Mouse (Mus musculus) spleen, adult 12 weeks (tissue): ENCODE measurements around the gene C530008M17Rik.
"Not testable (repeated sequence)": the region's sequence is repeated elsewhere in the genome, so short reads cannot be mapped to it uniquely, and the experiment has no call there.

Experiments
- DNase-seq: peaks from one replicate; pipeline ENCODE4 v3.0.0; 2022; ENCODE audit warnings: low spot score

The C530008M17Rik gene

DNA sequence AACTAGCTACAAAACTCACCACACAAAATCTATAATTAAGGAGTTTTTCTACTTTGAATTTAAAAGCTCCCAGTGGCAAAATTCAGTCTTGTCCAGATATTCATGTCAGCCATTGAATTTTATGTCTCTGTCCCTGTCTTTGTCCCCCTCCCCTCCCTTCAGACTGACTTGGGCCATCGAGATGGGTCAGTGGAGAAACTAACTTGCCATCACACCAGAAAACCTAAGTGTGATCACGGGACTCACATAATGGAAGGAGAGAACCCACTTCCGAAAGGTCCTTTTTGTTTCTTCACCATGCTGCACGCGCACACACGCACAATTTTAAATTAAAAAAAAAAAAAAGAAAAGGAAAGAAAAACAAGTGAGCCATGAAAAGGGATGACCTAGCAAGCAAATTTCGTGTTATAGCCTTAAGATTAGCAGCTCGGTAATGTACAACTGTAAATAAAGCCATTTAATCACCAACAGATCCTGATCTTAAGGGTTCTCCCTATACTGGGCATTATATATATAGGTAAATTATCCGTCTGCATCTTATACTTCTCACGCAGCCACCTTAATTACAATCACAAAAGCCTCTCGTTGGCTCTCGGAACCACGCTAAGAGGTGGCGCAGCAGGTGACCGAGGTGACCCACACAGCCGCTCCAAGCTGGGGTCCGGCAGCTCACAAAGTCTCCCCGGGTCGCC is 248.5 kb downstream of the C530008M17Rik start:
- no peak for DNase-seq

DNA sequence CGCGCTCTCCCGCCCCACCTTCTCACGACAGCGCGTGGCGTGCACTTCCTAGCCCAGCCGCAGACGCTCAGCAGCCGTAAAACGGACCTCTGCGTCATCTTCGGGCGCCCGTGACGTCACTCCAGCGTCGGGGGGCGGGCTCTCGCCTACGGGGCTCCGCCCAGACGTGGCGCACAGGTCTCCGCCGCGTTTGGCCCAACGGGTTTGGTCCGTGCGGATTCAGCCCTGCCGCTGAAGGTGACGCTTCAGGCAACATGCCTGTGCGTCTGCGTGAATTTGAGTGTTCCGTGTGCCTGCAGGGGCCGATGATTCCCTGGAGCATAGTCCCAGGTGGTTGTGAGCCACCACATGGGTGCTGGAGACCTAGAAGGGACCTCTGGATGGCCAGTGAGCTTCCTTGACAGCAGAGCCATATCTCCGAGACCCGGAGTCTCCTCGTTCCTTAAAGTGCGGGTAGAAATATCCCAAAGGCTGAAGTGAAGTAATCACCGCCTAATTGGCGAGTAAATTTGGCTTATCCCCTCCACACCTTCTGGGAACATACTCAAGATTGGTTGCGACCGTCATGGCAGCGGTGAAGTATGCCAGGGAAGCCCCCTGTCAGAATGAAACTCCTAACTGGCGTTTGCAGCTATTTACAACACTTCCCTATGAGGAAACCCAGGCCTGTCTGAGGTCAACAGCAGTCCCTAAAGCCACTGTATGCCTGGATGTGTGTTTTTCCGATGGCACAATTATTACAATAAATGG is 249.3 kb downstream of the C530008M17Rik start, which contains the start of gene Aasdh:
TSS of gene Aasdh (minus strand) at position 110 of the 750 bp plus-strand sequence.
- DNase-seq = peak; percentile 100

DNA sequence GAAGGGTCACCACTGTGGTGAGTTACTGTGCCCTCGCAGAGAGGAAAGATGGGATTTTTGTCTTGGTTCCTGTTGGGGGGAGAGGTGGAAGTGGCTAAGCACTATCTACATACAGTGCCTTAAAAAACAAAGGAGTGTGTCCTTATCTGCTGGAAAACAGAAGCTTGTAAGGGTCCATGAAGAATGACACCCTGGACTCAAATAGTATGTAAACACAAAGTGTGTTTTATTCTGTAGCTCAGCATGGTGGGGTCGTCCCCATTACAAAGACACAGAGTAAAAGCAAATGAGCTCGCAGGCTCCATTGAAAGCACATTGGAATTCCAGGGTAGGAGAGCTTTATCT is 249.8 kb downstream of the C530008M17Rik start:
- no peak for DNase-seq

GRCm38 (mm10) chr5:76910807-76911206 is 254.5 kb downstream of the C530008M17Rik start:
- no peak for DNase-seq

DNA sequence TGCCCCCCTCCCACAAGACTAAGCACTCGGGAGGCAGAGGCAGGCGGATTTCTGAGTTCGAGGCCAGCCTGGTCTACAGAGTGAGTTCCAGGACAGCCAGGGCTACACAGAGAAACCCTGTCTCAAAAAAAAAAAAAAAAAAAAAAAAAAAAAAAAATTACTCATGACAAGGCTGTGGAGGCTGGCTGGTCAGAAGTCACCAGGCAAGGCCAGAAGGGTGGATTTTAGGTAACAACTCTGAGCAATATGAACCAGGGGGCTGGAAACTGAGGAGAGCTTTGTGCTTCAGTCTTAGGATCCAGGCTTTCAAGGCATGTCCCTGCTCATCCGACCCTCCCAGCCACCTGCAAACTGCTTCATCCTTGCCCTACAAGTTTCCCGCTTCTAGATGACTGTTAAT is 256.2 kb downstream of the C530008M17Rik start:
- DNase-seq = not testable (repeated sequence)

GRCm38 (mm10) chr5:76922833-76923232 is 266.5 kb downstream of the C530008M17Rik start:
- no peak for DNase-seq
